Mouse (Mus musculus) forebrain, embryonic 14.5 days (tissue): ENCODE data around the gene Kif1b. TPM values are rescaled to one million over a fixed set of nuclear protein-coding genes. Genes with fewer than 3 reads are reported as not detected.

Experiments
- ATAC-seq: fragments of 200-750 bp; cut with Nextera tagmentation; 2 replicates; pipeline ENCODE4 v1.8.0; 2017; ENCODE audit warnings: mild to moderate bottlenecking, moderate library complexity
- DNase-seq: peaks from one replicate; pipeline ENCODE4 v3.0.0-alpha.2; 2015; ENCODE audit warnings: low spot score
- H3K27ac ChIP-seq: fragments of 300-500 bp; sonication (generic); 2 replicates; pipeline ENCODE4 v1.5.1; 2014; ENCODE audit warnings: low read depth, mild to moderate bottlenecking, control low read depth, low read length, moderate library complexity
- H3K27me3 ChIP-seq: fragments of 300-500 bp; sonication (generic); replicated peaks from 2 replicates; pipeline ENCODE4 v1.6.1; 2014; ENCODE audit warnings: low read length, control low read depth, mixed read lengths; ENCODE audit not compliant: control insufficient read depth, insufficient read depth
- H3K36me3 ChIP-seq: fragments of 300-500 bp; sonication (generic); 2 replicates; pipeline ENCODE4 v1.6.1; 2014; ENCODE audit warnings: low read length, control low read depth; ENCODE audit not compliant: control insufficient read depth, insufficient read depth
- H3K4me1 ChIP-seq: fragments of 300-500 bp; sonication (generic); 2 replicates; pipeline ENCODE4 v1.6.1; 2014; ENCODE audit warnings: antibody characterized with exemption, low read length, control low read depth; ENCODE audit not compliant: control insufficient read depth, insufficient read depth
- H3K4me2 ChIP-seq: fragments of 300-500 bp; sonication (generic); 2 replicates; pipeline ENCODE4 v1.6.1; 2014; ENCODE audit warnings: mild to moderate bottlenecking, control low read depth, low read length
- H3K4me3 ChIP-seq: fragments of 300-500 bp; sonication (generic); 2 replicates; pipeline ENCODE4 v1.5.1; 2014; ENCODE audit warnings: low read depth, low read length, control low read depth
- H3K9ac ChIP-seq: fragments of 300-500 bp; sonication (generic); 2 replicates; pipeline ENCODE4 v1.6.1; 2014; ENCODE audit warnings: mild to moderate bottlenecking, low read length, control low read depth, moderate library complexity
- H3K9me3 ChIP-seq: fragments of 300-500 bp; sonication (generic); replicated peaks from 2 replicates; pipeline ENCODE4 v1.6.1; 2016; ENCODE audit warnings: low read length, control low read depth, mixed read lengths; ENCODE audit not compliant: control insufficient read depth
- WGBS: fragments of 180-500 bp; shearing (Covaris S2); extraction: QIAGEN DNeasy Blood & Tissue Kit; methylation state at CpG from one replicate; pipeline ENCODE4 v1.1.7; 2014; 5-methylcytosine and 5-hydroxymethylcytosine counted together
- polyA plus RNA-seq: library from polyadenylated mRNA; unstranded; fragments of >200 nt; fragmentation: Nextera tagmentation; extraction: Ambion mirVana; gene quantifications from 2 replicates; pipeline ENCODE4 v1.2.1, GENCODE M21; 2014

Kif1b gene
- polyA plus RNA-seq, 1 experiment from 2014 or later: 101 TPM

GRCm38 (mm10) chr4:149270541-149270940 lies 37.0 kb downstream of the Kif1b start:
- Histone ChIP-seq H3K9ac (no peak overlapping the region), H3K36me3 (peaks cover 86% of the 10 kb centered on the region), H3K4me2 (no peak overlapping the region), H3K4me1 (no peaks in the 10 kb centered on the region), H3K27ac (no peak overlapping the region), H3K4me3 (no peak overlapping the region), H3K9me3 (no peaks in the 10 kb centered on the region), H3K27me3 (no peaks in the 10 kb centered on the region)
- no peak for DNase-seq
- no peak for ATAC-seq
- 95% methylated on average over 6 of the region's 6 CpGs for WGBS

GRCm38 (mm10) chr4:149269026-149269425 lies 38.5 kb downstream of the Kif1b start:
- Histone ChIP-seq H3K9ac (no peak overlapping the region), H3K9me3 (no peaks in the 10 kb centered on the region), H3K4me1 (no peaks in the 10 kb centered on the region), H3K36me3 (peaks cover 81% of the 10 kb centered on the region), H3K4me2 (no peak overlapping the region), H3K27ac (no peak overlapping the region), H3K27me3 (no peaks in the 10 kb centered on the region), H3K4me3 (no peak overlapping the region)
- WGBS: 83% methylated on average over 4 of the region's 4 CpGs
- DNase-seq (no peak), ATAC-seq (no peak)

GRCm38 (mm10) chr4:149264895-149265294 lies 42.6 kb downstream of the Kif1b start:
- no peak for ATAC-seq
- Histone ChIP-seq H3K9me3 (no peaks in the 10 kb centered on the region), H3K27ac (no peak overlapping the region), H3K9ac (no peak overlapping the region), H3K4me3 (no peak overlapping the region), H3K36me3 (peaks cover 75% of the 10 kb centered on the region), H3K27me3 (no peaks in the 10 kb centered on the region), H3K4me1 (no peaks in the 10 kb centered on the region), H3K4me2 (no peak overlapping the region)
- no peak for DNase-seq
- 90% methylated on average over 2 of the region's 2 CpGs for WGBS

GRCm38 (mm10) chr4:149263218-149263617 lies 44.3 kb downstream of the Kif1b start:
- no peaks in the 10 kb centered on the region for H3K4me1 ChIP-seq
- H3K36me3 ChIP-seq: peaks cover 74% of the 10 kb centered on the region
- DNase-seq (no peak), ATAC-seq (no peak)
- H3K27ac ChIP-seq: no peak overlapping the region
- no peaks in the 10 kb centered on the region for H3K9me3 ChIP-seq
- H3K4me3 ChIP-seq: no peak overlapping the region
- H3K4me2 ChIP-seq: no peak overlapping the region
- H3K27me3 ChIP-seq: no peaks in the 10 kb centered on the region
- H3K9ac ChIP-seq: no peak overlapping the region
- WGBS: 95% methylated on average over 9 of the region's 9 CpGs

GRCm38 (mm10) chr4:149261466-149261865 lies 46.0 kb downstream of the Kif1b start:
- H3K4me3 ChIP-seq: no peak overlapping the region
- DNase-seq (no peak), ATAC-seq (no peak)
- no peak overlapping the region for H3K4me2 ChIP-seq
- 50% methylated on average over 3 of the region's 3 CpGs for whole genome bisulfite sequencing
- no peaks in the 10 kb centered on the region for H3K9me3 ChIP-seq
- H3K36me3 ChIP-seq: peaks cover 76% of the 10 kb centered on the region
- H3K27ac ChIP-seq: no peak overlapping the region
- H3K27me3 ChIP-seq: no peaks in the 10 kb centered on the region
- 0 out of 2 replicates have a peak, but pooled peaks cover 5% of the 10 kb centered on the region for H3K4me1 ChIP-seq
- no peak overlapping the region for H3K9ac ChIP-seq

GRCm38 (mm10) chr4:149260911-149261310 lies 46.6 kb downstream of the Kif1b start:
- H3K9ac ChIP-seq: no peak overlapping the region
- no peak overlapping the region for H3K27ac ChIP-seq
- no peaks in the 10 kb centered on the region for H3K27me3 ChIP-seq
- no peaks in the 10 kb centered on the region for H3K9me3 ChIP-seq
- H3K36me3 ChIP-seq: peaks cover 74% of the 10 kb centered on the region
- 0 out of 2 replicates have a peak, but pooled peaks cover 9% of the 10 kb centered on the region for H3K4me1 ChIP-seq
- DNase-seq (no peak), ATAC-seq (no peak)
- H3K4me2 ChIP-seq: no peak overlapping the region
- no peak overlapping the region for H3K4me3 ChIP-seq
- WGBS: 95% methylated on average over 3 of the region's 3 CpGs

- Histone ChIP-seq H3K9ac (no peak overlapping the region), H3K27ac (no peak overlapping the region), H3K9me3 (no peaks in the 10 kb centered on the region), H3K4me2 (no peak overlapping the region), H3K36me3 (peaks cover 66% of the 10 kb centered on the region), H3K4me3 (no peak overlapping the region), H3K27me3 (no peaks in the 10 kb centered on the region), H3K4me1 (peaks cover 15% of the 10 kb centered on the region; the same call in 1 of the 2 replicates)
- no peak for DNase-seq
- ATAC-seq: no peak
- WGBS: 92% methylated on average over 9 of the region's 9 CpGs
Measured at GRCm38 (mm10) chr4:149259391-149260094, 48.0 kb downstream of the Kif1b start.

GRCm38 (mm10) chr4:149258926-149259325 lies 48.6 kb downstream of the Kif1b start:
- no peak overlapping the region for H3K27ac ChIP-seq
- DNase-seq (no peak), ATAC-seq (no peak)
- WGBS: 96% methylated on average over 3 of the region's 3 CpGs
- H3K4me2 ChIP-seq: no peak overlapping the region
- no peak overlapping the region for H3K9ac ChIP-seq
- peaks cover 15% of the 10 kb centered on the region; the same call in 1 of the 2 replicates for H3K4me1 ChIP-seq
- no peak overlapping the region for H3K4me3 ChIP-seq
- H3K27me3 ChIP-seq: no peaks in the 10 kb centered on the region
- H3K36me3 ChIP-seq: peaks cover 66% of the 10 kb centered on the region
- no peaks in the 10 kb centered on the region for H3K9me3 ChIP-seq

- no peak for ATAC-seq
- no peak for DNase-seq
- Histone ChIP-seq H3K36me3 (peaks cover 63% of the 10 kb centered on the region), H3K4me1 (peaks cover 15% of the 10 kb centered on the region; the same call in 1 of the 2 replicates), H3K4me2 (no peak overlapping the region), H3K27me3 (no peaks in the 10 kb centered on the region), H3K4me3 (no peak overlapping the region), H3K9me3 (no peaks in the 10 kb centered on the region), H3K9ac (no peak overlapping the region), H3K27ac (peak overlapping the region; percentile 52)
- 80% methylated on average over 15 of the region's 15 CpGs for WGBS
Measured at GRCm38 (mm10) chr4:149256511-149257300, 50.8 kb downstream of the Kif1b start.
